Mouse (Mus musculus) limb, embryonic 15.5 days (tissue): ENCODE results near the gene Fcrl5. TPM values are rescaled to one million over a fixed set of nuclear protein-coding genes. Genes with fewer than 3 reads are reported as not detected.
A peak's percentile ranks its signal among the peaks of the same experiment; 100 is the strongest.

Experiments
- ATAC-seq: fragments of 200-750 bp; cut with Nextera tagmentation; 2 replicates; pipeline ENCODE4 v1.8.0; 2017; ENCODE audit warnings: low read depth, moderate TSS enrichment; ENCODE audit not compliant: insufficient number of reproducible peaks, low FRiP score, low TSS enrichment
- H3K27ac ChIP-seq: fragments of 300-500 bp; sonication (generic); 2 replicates; pipeline ENCODE4 v1.5.1; 2015; ENCODE audit warnings: moderate library complexity, mild to moderate bottlenecking, inconsistent platforms
- H3K27me3 ChIP-seq: fragments of 300-500 bp; sonication (generic); 2 replicates; pipeline ENCODE4 v1.6.1; 2015; ENCODE audit warnings: inconsistent platforms
- H3K36me3 ChIP-seq: fragments of 300-500 bp; sonication (generic); 2 replicates; pipeline ENCODE4 v1.6.1; 2015; ENCODE audit warnings: inconsistent platforms
- H3K4me1 ChIP-seq: fragments of 300-500 bp; sonication (generic); 2 replicates; pipeline ENCODE4 v1.6.1; 2015; ENCODE audit warnings: inconsistent platforms
- H3K4me2 ChIP-seq: fragments of 300-500 bp; sonication (generic); 2 replicates; pipeline ENCODE4 v1.6.1; 2015; ENCODE audit warnings: mild to moderate bottlenecking, inconsistent platforms
- H3K4me3 ChIP-seq: fragments of 300-500 bp; sonication (generic); 2 replicates; pipeline ENCODE4 v1.5.1; 2015; ENCODE audit warnings: mild to moderate bottlenecking, inconsistent platforms
- H3K9ac ChIP-seq: fragments of 300-500 bp; sonication (generic); 2 replicates; pipeline ENCODE4 v1.6.1; 2015; ENCODE audit warnings: inconsistent platforms
- H3K9me3 ChIP-seq: fragments of 300-500 bp; sonication (generic); 2 replicates; pipeline ENCODE4 v1.6.1; 2016; ENCODE audit warnings: inconsistent platforms
- WGBS: fragments of 180-500 bp; shearing (Covaris S2); methylation state at CpG from one replicate; pipeline ENCODE4 v1.1.7; 2015; 5-methylcytosine and 5-hydroxymethylcytosine counted together
- polyA plus RNA-seq: library from polyadenylated mRNA; unstranded; fragments of >200 nt; fragmentation: Nextera tagmentation; extraction: Ambion mirVana; gene quantifications from 2 replicates; pipeline ENCODE4 v1.2.1, GENCODE M21; 2015

The Fcrl5 gene
- not detected in 2 replicates for polyA plus RNA-seq

DNA sequence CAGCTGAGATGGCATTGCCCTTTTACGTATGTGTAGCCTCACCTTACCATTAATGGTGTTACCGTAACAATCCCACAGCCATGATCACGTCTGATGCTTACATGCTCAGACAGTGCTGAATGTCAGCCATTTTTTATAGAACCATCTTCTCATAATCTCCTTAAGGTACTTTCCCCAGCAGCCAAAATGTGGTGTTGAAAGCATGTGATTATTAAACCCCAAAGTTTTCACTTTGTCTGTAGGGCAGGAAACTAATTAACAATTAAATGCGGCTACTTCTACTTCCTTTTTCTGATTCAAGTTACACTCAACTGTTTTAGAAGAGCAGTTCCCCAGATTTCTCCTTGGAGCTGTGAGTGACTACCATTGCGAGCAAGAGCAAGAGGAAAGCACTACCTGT, at the start of gene Fcrl5:
Fcrl5 (plus strand) TSS at position 295 of the 400 bp plus-strand sequence.
- H3K4me2 ChIP-seq, result no peak within 1 kb of the TSS
- no peaks in the 10 kb centered on the region for H3K36me3 ChIP-seq
- 82% methylated on average over 5 of the region's 5 CpGs for WGBS
- H3K27me3 ChIP-seq, result no peaks in the 10 kb centered on the region
- no peak within 1 kb of the TSS for H3K9ac ChIP-seq
- no peaks in the 10 kb centered on the region for H3K9me3 ChIP-seq
- no peaks in the 10 kb centered on the region for H3K4me1 ChIP-seq
- H3K4me3 ChIP-seq, result no peak within 1 kb of the TSS
- H3K27ac ChIP-seq, result no peak within 1 kb of the TSS
- ATAC-seq, result no peak

DNA sequence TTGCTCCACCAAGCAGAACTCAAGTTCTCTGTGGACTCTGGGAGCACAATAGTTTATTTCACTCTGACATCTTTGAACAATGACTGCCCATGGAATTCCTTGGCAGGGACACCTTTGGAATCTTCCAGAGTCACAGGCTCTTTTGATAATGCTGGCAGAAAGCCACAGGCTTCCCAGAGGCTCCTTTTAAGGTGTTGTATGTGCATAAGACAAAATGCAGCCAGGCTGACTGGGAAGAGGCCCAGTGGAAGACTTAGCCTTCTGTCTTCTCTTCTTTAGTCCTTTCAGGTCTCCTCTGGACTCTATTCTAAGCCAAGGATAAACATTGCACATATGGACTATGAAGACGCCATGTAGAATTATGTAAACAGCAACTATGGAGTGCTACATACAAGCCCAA, 44.6 kb upstream of the Fcrl5 start:
- H3K36me3 ChIP-seq, result no peaks in the 10 kb centered on the region
- H3K4me2 ChIP-seq, result no peak overlapping the region
- ATAC-seq, result no peak
- no peaks in the 10 kb centered on the region for H3K4me1 ChIP-seq
- no peaks in the 10 kb centered on the region for H3K27me3 ChIP-seq
- H3K9me3 ChIP-seq, result no peaks in the 10 kb centered on the region
- H3K9ac ChIP-seq, result no peak overlapping the region
- no peak overlapping the region for H3K4me3 ChIP-seq
- 90% methylated on average over 1 of the region's 1 CpGs for WGBS
- no peak overlapping the region for H3K27ac ChIP-seq

DNA sequence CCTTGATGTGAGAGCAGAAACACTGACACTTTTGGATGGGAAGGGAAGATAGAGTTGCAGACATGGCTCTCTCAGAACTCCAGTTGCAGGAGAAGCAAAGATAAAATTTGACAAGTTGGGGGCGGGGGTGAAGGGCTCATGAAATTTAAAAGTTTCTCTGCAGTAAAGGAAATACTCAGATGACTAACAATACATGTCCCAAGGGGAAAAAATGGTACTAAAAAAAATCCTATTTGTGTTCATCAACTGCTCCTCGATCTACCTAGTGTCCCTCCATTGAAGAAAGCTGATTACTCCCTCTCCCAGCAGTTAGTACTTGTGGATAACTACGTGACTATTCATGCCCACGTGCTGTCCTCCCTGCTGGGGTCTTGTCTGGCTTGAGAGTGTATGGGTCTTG, 36.8 kb upstream of the Fcrl5 start:
- Histone ChIP-seq H3K36me3 (no peaks in the 10 kb centered on the region), H3K4me1 (no peaks in the 10 kb centered on the region), H3K9me3 (no peaks in the 10 kb centered on the region), H3K4me3 (no peak overlapping the region), H3K27ac (no peak overlapping the region), H3K4me2 (no peak overlapping the region), H3K27me3 (no peaks in the 10 kb centered on the region), H3K9ac (no peak overlapping the region)
- ATAC-seq, result no peak
- 68% methylated on average over 4 of the region's 4 CpGs for WGBS

DNA sequence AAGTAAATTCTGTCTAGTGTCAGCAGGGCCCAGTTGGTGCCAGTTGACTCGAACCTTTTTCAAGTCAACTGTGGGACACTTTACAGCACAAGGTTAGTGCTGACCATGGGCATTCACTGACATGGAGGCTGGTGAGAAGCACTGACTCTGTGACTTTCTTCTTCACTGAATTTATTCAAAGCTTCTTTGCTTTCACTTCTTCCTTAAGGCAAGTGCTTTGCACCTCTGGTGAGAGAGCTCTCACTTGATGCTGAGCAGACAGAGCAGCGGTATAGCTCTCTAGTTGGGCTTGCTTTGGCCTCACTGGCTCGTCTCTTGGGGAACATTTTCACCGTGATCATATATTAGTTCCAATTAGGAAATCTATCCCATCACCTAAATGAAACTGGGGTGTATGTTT, 35.7 kb upstream of the Fcrl5 start:
- H3K27ac ChIP-seq, result no peak overlapping the region
- no peak for ATAC-seq
- WGBS, result 81% methylated on average over 4 of the region's 4 CpGs

DNA sequence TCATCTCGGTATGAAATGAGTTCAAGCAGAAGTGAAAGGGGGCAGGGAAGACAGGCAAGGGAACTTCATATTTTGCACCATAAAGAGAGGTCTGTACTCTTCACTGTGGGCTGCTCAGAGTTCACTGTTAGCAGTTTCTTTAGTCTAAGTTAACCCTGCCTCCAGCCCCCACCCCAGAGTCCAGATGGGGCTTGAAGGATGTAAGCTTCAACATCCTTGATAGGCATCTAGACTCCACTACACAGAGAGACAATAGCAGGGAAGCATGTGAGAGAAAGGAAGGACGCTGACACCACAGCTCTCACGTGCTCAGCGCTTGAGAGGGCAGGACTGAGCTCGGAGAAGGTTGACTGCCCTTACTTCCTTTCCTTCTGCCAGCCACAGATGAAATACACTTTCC, 34.3 kb upstream of the Fcrl5 start:
- WGBS, result 59% methylated on average over 5 of the region's 5 CpGs
- Histone ChIP-seq H3K9me3 (no peaks in the 10 kb centered on the region), H3K4me1 (no peaks in the 10 kb centered on the region), H3K4me2 (no peak overlapping the region), H3K4me3 (no peak overlapping the region), H3K27ac (no peak overlapping the region), H3K27me3 (no peaks in the 10 kb centered on the region), H3K36me3 (no peaks in the 10 kb centered on the region), H3K9ac (no peak overlapping the region)
- ATAC-seq, result no peak

More for the DNA sequence above, 35.7 kb upstream of the Fcrl5 start:
- Histone ChIP-seq H3K4me2 (no peak overlapping the region), H3K27me3 (no peaks in the 10 kb centered on the region), H3K9me3 (no peaks in the 10 kb centered on the region), H3K9ac (no peak overlapping the region), H3K4me1 (no peaks in the 10 kb centered on the region), H3K4me3 (no peak overlapping the region), H3K36me3 (no peaks in the 10 kb centered on the region)

DNA sequence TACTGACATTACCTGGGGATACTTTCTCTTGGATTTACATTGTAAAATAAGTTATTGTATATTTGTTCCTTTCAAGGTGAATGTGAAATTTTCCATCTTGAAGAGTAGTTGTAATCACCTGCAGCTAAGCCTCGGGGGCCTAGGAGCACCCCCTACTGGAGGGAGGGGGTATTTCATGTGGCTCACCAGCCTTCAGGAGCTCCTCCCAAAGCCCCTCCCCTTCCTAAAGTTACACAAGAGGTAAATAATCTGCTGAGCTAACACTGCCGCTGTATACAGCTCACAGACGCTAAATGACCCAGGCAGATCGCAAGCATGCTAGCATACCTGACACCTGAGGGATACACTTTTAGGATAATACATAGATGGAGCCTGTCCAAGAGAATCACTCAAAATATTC, 27.4 kb upstream of the Fcrl5 start:
- H3K9me3 ChIP-seq, result no peaks in the 10 kb centered on the region
- no peak overlapping the region for H3K27ac ChIP-seq
- no peak overlapping the region for H3K4me2 ChIP-seq
- H3K4me1 ChIP-seq, result 0 out of 2 replicates have a peak, but pooled peaks cover 3% of the 10 kb centered on the region
- ATAC-seq, result no peak
- WGBS, result 23% methylated on average over 4 of the region's 4 CpGs
- no peaks in the 10 kb centered on the region for H3K27me3 ChIP-seq
- no peak overlapping the region for H3K9ac ChIP-seq
- H3K36me3 ChIP-seq, result no peaks in the 10 kb centered on the region
- no peak overlapping the region for H3K4me3 ChIP-seq

DNA sequence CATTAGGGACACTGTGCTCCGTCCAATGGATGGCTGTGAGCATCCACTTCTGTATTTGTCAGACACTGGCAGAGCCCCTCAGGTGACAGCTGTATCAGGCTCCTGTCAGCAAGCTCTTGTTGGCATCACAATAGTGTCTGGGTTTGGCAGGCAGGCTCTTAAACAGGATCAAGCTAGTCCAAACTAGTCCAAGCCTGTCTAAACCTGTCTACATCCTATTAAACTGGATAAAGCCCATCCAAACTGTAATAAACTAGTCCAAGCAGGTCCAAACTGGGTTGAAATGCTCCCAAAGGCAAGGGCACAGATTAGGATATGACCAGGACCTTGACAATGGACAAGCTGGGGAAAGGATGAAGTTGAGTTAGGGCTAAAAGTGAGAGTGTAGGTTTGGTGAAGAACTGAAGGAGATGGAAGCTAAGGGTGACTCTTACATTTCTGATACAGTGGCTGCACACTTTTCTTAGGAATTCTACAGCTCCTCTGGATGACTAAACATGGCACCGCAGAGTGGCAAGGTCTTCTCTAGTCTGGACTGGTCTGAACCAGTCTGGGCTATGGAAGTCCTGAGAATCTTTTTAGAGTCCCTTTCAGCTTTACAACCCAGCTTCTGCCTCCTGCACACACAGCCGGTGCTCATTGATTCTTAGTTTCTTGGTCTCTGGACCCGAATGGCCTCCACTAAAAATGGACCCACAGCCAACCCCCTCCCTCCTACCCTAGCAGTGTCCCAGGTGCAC, 26.2 kb upstream of the Fcrl5 start:
- H3K4me3 ChIP-seq, result no peak overlapping the region
- ATAC-seq, result no peak
- H3K9me3 ChIP-seq, result no peaks in the 10 kb centered on the region
- no peaks in the 10 kb centered on the region for H3K36me3 ChIP-seq
- 82% methylated on average over 4 of the region's 4 CpGs for WGBS
- H3K9ac ChIP-seq, result no peak overlapping the region
- H3K27me3 ChIP-seq, result no peaks in the 10 kb centered on the region
- H3K4me2 ChIP-seq, result no peak overlapping the region
- H3K4me1 ChIP-seq, result 0 out of 2 replicates have a peak, but pooled peaks cover 3% of the 10 kb centered on the region
- H3K27ac ChIP-seq, result no peak overlapping the region

DNA sequence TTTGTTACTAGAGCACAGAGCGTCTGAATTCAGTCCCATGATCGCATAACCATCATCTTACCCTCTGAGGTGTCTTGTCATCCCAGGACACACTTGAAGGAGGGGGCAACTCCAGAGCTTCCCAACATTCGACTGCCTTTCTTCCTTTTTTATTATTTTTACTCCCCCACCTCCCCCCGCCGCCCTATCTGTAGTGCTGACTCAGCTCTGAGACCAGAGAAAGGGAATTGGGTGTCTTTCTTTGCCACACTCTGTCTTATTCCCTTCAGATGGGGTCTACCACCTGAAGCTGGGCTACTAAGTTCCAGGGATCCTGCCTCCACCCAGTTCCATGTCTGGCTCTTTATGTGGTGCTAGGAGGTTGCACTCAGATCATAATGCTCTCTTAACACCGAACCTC, 25.0 kb upstream of the Fcrl5 start:
- H3K4me3 ChIP-seq, result no peak overlapping the region
- no peak overlapping the region for H3K4me2 ChIP-seq
- no peak for ATAC-seq
- H3K9ac ChIP-seq, result no peak overlapping the region
- H3K36me3 ChIP-seq, result no peaks in the 10 kb centered on the region
- 0 out of 2 replicates have a peak, but pooled peaks cover 3% of the 10 kb centered on the region for H3K4me1 ChIP-seq
- H3K27me3 ChIP-seq, result no peaks in the 10 kb centered on the region
- H3K9me3 ChIP-seq, result no peaks in the 10 kb centered on the region
- no peak overlapping the region for H3K27ac ChIP-seq
- WGBS, result 78% methylated on average over 6 of the region's 6 CpGs

DNA sequence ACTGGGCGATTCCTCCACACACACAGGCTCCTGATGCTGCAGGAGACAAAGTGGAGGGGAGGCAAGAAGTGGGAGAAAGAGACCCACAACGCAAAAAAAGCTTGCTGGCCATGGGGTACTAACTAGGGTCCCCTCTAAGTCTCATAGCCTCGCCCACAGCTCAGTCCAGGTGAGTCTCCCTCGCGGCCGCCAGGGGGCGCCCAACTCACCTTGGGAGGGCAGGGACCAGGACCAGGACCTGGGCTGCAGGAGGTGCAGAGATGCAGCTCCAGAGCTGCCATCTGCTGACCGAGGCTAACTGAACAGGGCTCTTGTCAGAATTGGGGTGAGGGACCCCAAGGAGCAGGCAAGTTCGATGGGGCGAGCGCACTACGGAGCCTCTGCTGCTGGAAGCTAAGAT, 24.4 kb upstream of the Fcrl5 start:
- Histone ChIP-seq H3K4me1 (0 out of 2 replicates have a peak, but pooled peaks cover 3% of the 10 kb centered on the region), H3K4me2 (no peak overlapping the region), H3K9ac (no peak overlapping the region), H3K9me3 (no peaks in the 10 kb centered on the region), H3K27me3 (no peaks in the 10 kb centered on the region), H3K4me3 (no peak overlapping the region), H3K27ac (no peak overlapping the region), H3K36me3 (no peaks in the 10 kb centered on the region)
- ATAC-seq, result peak; percentile 61; the same call in 1 of the 2 replicates
- WGBS, result 5% methylated on average over 12 of the region's 12 CpGs

DNA sequence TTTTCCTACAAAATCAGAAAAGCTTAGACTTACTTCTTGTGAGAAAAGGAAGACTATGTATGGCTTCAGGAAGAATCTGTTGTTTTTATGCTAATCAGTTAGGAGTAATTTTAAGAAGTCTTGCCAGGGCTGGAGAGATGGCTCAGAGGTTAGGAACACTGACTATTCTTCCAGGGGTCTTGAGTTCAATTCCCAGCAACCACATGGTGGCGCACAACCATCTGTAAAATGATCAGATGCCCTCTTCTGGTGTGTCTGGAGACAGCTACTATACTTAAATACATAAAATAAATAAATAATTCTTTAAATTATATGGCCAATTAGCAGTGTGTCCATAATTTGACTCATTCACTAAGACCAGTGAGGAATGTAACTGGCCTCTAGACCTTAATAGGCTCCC, 14.9 kb upstream of the Fcrl5 start:
- no peaks in the 10 kb centered on the region for H3K4me1 ChIP-seq
- no peak overlapping the region for H3K4me3 ChIP-seq
- no peak for ATAC-seq
- no peak overlapping the region for H3K9ac ChIP-seq
- H3K27me3 ChIP-seq, result no peaks in the 10 kb centered on the region
- H3K27ac ChIP-seq, result no peak overlapping the region
- no peaks in the 10 kb centered on the region for H3K9me3 ChIP-seq
- H3K36me3 ChIP-seq, result no peaks in the 10 kb centered on the region
- no peak overlapping the region for H3K4me2 ChIP-seq
- WGBS, result 55% methylated on average over 1 of the region's 1 CpGs

DNA sequence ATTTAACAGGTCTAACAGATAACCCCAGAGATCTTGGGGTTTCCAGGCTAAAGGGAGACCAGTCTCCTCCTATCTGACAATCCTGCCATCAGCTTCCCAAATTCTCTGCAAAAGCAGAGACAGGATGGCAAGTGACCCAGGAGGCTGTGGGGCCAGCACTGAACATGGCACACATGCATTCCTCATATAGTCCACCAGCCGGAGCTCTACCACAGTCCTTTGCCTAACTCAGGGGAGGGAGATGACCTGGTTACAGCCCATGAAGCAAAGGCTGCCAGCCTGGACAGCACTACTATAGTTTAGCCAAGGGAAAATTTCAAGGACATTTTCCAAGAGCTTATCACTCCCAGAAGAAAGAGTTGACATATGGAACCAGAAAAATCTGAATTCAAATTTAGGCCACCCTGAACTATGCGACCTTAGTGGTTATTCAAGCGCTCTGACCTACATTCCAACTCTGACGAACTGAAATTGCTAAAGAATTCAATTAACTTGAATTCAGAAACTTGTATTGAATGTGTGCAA, 13.1 kb upstream of the Fcrl5 start:
- Histone ChIP-seq H3K27ac (no peak overlapping the region), H3K9me3 (no peaks in the 10 kb centered on the region), H3K4me2 (no peak overlapping the region), H3K4me1 (no peaks in the 10 kb centered on the region), H3K9ac (no peak overlapping the region), H3K36me3 (no peaks in the 10 kb centered on the region), H3K4me3 (no peak overlapping the region), H3K27me3 (no peaks in the 10 kb centered on the region)
- ATAC-seq, result no peak
- WGBS, result 81% methylated on average over 4 of the region's 4 CpGs

DNA sequence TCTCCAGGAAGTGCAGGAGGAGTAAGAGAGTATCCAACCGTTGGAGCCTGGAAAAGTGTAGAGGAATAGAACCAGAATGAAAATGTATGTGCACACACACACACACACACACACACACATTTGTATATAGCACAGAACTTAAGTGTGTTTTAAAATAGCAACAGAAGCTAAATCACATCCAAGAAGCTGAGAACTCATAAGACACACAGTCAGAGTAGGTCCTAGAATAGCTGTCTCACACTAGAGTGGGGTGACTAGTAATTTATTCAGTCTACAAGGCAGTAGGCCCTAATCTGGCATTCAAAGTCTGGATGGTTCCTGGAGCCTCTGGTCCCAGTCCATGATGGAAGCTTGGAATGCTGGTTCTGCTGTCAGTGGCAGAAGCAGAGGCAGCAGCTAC, 5.0 kb downstream of the Fcrl5 start:
- Histone ChIP-seq H3K4me2 (no peak overlapping the region), H3K27me3 (no peaks in the 10 kb centered on the region), H3K9me3 (no peaks in the 10 kb centered on the region), H3K4me3 (no peak overlapping the region), H3K4me1 (no peaks in the 10 kb centered on the region), H3K9ac (no peak overlapping the region), H3K27ac (no peak overlapping the region), H3K36me3 (no peaks in the 10 kb centered on the region)
- ATAC-seq, result no peak
- 77% methylated on average over 1 of the region's 1 CpGs for WGBS
